Mouse (Mus musculus): ENCODE measurements around the gene Gmds.

Gene Gmds

DNA sequence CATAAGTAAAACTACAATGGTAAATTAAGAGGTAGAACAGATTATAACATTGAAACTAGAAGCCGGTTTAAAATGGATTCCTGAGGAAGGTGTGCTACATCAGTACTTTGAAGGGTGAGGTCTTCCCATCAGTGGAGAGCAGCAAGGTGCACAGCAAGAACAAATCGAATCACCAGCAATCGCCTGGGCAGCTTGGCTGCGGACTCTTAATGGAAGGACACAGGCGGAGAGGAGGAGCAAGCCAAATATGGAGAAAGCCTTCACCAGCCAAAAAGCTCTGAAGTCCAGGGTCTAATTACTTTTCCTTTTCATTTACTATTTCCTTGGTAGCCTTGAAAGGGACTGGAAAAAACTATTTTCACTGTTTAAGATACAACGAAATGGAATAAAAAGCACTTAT, 170.7 kb downstream of the Gmds start:
- intact Hi-C loops (cut with DNase I), result no loop called here

DNA sequence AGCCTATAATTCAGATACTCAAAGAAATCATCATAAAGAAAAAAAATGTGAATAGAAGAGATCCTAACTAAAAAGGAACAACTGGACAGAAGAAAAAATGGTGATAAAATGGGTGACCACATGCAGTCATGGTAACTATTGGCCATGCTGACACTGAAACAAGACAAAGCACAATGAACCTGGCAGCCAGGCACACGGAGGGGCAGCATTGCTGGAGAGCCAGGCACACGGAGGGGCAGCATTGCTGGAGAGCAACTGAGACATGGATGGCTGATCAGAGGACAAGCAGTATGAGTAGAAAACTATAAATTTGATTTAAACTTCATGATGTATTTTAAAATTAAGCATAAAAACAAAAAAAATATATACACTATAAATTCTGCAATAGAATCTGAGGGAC, 173.0 kb downstream of the Gmds start:
- intact Hi-C loops (cut with DNase I), result no loop called here

DNA sequence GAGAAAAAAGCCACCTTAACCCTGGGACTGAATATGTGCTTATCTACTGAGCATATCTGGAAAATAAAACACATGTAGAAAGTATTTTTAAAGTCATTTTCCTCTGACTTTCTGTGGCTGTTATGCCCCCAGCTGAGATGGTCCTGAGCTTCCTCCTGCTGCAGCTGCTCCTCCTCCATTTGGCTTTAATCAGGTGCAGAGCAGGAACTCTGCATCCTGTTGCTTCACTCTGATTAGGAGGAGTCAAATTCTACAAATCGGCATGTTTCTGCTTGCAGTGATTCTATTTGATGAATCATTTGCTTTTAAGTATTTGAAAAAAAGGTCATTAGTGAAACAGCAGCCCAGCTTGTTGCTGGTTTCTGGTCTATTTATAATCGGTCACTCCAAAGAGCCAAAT, 177.0 kb downstream of the Gmds start:
- intact Hi-C loops (cut with DNase I), result no loop called here

DNA sequence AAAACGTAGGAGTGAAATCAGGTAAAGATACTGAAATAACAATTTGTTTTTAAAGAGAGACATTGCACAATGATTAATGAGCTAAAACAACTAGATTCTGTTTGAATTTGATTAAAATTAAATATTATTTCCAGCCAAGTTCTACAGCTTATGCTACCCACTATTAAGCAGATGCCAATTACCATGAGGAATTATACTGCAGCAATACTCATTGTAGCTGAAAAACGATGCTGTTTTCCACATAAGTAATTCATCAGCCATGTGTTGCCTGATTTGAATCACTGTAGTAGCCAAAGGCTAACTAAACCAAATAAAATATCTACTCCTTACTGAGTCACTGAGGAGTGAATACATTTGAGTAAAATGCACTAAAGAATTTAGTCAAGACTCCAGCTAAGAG, 180.3 kb downstream of the Gmds start:
- intact Hi-C loops (cut with DNase I), result no loop called here

DNA sequence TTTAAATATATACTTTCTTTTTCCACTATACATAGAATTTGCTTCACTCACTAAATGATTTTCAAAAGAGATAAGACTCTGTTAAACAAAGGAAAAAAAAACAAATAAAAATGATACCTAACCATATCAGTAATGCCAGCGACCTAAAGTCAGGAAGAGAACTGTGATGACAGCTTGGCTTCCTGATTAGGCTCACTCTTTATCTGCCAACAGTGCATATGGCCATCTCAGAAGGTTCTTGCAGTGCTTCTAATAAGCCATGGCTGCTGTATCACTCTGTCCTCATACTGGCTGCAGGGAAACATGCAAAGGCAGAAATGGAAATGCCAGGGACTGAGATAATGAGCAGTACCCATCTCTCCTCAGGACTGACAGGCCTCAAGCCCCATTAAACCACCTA, 192.6 kb downstream of the Gmds start:
- intact Hi-C loops (cut with DNase I), result no loop called here

DNA sequence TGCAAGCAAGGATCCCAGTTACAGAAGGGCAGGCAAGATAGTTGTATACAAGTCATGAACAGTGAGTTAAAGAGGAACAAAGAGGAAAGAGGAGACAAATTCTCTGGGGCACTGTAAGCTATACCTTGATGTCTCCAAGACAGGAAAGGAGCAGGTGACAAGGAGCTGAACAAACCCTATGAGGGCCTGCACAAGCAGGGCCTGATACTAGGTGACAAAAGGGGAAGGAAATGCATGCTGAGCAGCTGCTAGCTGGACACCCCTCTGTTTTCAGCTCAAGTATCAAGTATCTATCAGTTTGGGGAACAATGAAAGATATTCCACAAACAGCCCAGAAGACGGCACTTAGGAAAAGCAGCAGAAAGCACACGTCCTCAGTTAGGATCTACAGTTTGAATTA, 193.4 kb downstream of the Gmds start:
- intact Hi-C loops (cut with DNase I), result no loop called here

DNA sequence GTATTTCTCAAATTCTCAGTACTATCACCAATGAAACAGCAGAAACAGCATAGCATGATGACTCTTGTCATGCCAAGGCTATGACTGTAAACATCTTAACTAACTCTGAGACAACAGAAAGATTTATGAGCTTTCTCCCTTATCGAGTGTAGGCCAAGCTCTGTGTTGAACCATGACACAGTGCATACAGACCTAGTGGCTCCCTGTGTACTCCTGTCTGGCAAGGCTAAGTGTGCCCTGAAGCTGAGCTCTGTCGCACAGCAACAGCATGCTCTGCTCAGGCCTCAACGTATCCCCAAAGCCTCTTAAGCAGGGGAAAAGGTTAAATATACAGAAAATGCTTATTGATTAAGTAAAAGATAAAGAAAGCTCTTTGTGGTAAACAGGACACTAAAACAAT, 194.9 kb downstream of the Gmds start:
- intact Hi-C loops (cut with DNase I), result no loop called here

DNA sequence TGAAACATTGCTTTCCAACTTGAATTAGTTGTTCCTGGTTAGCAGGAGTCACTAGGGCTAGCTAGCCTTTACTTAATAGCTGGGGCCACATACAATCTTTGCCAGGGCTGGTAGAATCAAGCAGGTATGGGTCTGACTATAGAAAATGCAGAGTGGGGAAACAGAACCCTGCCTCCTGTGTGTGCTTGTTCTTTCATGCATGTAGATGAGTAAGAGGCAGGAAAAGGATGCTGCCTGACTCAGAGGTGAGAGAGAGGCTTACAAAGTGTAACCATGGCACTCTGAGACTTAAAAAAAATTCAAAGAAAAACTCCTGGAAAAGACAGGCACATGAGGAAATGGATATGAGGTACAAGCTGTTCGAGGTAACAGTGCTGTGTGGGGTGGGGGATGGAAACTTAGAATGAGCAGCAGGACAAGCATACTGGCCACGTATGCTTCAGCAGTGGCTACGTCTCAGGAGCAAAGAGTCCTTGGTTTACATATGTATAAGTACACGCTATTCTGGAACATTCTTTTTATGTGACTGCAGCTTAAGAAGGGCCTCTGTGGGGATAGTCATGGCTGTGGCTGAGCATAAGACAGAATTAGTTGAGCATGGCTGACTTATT, 203.8 kb downstream of the Gmds start:
- intact Hi-C loops (cut with DNase I), result no loop called here

DNA sequence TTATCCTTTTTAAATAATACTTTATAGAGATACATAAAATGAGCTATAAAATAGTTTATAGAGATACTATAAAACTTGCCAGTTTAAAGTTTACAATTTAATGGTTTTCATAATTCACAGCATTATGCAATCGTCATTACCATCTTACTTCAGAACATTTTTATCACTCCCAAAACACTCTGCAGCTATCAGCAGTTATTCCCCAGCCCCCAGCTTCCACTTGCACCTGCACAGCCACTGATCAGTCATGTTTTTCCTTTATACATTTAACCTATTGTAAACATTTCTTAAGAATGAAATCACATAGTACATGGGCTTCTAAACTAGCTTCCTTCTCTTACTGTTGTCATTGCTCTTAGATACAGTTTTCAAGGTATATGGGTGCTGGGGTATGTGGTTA, 208.6 kb downstream of the Gmds start:
- intact Hi-C loops (cut with DNase I), result no loop called here

DNA sequence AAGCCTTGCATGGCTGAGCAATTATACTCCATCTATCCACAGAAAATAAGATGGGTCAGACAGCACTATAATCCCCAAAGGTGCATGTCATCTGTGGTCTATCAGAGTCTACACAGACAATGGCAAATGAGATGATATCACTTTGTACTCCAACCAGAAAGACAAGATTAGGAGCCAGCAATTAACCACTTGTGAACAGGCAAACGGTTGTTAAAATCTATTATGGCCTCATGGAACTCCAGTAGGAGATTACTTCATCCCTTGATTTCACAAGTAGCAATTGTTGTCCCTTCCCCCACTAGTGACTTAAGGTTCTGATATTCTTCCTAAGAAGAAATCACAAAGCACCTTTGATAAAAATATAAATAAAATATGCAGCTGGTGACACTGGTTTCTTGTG, 220.2 kb downstream of the Gmds start:
- intact Hi-C loops (cut with DNase I), result no loop called here

DNA sequence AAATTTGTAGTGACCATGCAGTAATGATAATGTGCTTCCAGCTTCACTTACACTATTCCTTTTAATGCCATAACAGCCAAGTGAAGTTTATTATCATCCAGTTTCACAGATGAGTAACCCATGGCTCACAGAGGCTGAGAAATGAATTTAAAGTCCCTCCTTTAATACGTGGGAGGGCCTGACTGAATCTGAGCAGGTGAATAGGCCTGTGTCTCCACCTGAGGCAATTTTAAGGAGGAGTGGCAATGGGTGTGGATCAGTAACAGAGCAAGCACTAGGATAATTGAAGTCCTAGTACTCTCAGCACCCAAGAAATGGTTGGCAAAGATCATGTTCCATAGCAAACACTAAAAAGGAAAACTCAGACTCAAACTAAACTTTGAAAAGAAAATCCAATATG, 223.1 kb downstream of the Gmds start:
- intact Hi-C loops (cut with DNase I), result no loop called here

DNA sequence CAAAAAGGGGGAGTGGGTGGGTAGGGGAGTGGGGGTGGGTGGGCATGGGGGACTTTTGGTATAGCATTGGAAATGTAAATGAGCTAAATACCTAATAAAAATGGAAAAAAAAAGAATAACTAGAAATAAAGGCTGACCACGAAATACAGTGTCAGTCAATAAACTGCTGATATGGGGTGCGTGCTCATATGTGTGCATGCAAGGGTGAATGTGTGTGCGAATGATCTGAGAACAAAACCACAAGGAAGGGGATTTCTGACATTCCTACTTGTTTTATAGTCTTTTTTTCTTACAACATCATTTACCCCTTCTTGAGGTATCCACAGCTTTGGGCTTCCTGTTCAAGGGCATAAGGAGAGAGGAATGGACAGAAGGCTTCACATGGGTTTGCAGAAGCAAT, 224.7 kb downstream of the Gmds start:
- intact Hi-C loops (cut with DNase I), result no loop called here

DNA sequence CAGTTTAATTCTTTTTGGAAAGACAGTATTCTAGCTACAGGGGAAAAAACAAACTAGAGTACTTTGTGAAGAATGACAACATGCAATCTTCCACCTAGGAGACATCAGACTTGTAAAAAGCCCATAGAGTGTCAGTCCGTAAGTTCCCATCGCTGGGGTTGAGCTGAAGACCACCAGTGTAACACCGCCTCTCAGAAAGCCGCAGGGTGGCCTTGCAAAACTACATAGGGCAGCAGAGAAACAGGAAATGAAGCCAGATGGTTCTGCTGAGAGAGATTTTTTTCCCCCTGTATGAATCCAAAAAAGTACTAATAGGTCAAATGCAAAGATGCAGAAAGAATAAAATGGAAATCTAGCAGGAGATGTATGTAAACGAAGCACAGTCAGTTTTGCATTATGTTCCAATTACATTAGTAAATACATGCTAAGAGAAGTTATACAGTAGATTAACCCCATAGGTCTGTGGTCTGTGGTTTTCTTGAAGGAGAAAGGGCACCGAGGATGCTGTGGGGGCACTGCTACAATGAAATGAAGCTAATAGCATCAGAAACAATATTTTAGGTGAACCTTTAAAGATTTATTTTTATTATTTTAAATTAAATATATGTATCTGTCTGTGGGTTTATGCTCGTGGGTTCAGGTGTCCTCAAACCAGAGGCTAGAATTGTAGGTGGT, 250.1 kb downstream of the Gmds start:
- intact Hi-C loops (cut with DNase I), result no loop called here

DNA sequence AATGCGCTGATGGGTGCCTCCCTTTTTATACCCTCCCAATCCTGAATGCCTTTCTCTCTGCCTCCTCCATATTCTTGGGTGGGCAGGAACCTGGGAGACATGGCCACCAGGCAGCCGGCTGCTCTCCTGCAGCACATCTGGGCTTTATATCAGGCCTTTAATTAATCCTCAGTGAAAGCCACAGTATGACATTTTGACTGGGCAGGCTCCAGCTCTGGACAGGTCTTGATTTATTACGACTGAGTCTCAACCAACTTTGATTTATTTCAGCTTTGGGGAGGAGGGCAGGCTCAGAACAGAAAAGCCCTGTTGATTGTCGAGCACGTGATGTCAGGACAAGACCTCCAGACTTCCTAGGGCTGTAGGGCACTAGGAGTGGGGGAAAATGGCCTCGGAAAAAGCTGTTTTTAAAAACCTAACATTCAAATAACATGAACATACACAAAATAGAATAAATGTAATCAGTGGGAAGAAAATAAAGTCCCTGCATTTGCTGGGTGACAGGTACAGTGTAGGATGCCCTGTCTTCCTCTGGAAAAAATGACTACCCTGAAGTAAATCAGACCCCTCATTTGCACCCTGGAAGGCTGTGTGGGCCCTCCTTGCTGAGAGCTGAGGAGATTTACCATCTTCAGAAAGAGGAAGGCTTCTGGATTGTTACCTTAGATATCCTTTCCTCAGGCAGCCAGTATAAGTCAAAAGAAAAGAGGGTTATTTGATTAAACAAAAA, 257.9 kb downstream of the Gmds start:
- intact Hi-C loops (cut with DNase I), result no loop called here

DNA sequence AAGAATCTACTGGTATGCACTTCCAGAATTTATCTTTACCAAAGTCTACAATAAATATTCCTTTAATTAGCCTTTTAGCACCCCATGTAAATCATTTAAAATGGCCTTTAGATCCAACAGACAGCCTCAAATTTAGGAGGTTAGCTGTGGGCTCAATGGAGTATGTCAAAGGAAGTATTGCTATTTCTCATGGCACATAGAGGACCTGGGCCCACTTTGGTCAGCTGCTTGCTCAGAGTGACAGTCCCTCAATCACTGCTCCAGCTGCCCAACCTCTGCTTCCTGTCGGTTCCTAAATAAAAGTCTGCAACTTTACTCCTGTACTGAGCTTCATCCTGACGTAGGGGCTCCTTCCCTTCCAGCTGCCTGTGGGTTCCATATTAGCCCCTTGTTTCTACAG, 264.9 kb downstream of the Gmds start:
- intact Hi-C loops (cut with DNase I), result no loop called here

DNA sequence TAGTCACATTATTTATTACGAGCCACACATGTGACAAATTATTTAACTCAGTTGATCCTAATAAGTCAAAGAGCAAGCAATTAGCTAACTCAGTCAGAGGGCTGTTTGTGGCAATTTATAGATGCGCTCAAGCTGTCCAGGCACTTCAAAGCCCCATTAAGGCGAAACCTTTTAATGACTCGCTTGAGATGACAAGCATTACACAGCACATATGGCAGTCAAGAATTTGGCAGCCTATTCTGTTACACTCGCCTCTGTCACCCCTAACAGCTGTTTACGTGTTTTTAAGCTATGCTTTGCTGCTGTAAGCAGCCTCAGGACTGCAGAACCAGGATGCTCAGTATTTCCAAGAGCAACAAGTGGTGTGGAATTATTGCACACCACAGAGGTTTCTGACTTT, 283.2 kb downstream of the Gmds start:
- intact Hi-C loops (cut with DNase I), result no loop called here

DNA sequence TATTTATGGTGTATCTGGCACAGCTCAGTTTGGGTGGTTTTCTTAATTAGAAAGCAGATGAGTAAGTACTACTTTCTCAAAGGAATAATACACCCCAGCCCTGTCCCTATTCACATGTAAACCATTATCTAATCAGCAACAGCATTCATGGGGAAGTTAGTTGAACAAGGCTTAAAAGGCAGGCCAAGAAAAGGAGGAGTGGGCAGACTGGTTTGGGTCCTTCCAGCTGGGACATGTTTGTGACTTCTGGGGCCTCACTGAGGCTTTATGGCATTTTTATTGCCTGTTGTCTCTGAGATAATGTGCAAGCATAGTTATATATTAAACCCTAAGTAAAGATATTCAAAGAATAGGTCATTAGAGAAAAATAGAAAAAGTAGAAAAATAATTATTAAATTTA, 285.0 kb downstream of the Gmds start:
- intact Hi-C loops (cut with DNase I), result no loop called here

DNA sequence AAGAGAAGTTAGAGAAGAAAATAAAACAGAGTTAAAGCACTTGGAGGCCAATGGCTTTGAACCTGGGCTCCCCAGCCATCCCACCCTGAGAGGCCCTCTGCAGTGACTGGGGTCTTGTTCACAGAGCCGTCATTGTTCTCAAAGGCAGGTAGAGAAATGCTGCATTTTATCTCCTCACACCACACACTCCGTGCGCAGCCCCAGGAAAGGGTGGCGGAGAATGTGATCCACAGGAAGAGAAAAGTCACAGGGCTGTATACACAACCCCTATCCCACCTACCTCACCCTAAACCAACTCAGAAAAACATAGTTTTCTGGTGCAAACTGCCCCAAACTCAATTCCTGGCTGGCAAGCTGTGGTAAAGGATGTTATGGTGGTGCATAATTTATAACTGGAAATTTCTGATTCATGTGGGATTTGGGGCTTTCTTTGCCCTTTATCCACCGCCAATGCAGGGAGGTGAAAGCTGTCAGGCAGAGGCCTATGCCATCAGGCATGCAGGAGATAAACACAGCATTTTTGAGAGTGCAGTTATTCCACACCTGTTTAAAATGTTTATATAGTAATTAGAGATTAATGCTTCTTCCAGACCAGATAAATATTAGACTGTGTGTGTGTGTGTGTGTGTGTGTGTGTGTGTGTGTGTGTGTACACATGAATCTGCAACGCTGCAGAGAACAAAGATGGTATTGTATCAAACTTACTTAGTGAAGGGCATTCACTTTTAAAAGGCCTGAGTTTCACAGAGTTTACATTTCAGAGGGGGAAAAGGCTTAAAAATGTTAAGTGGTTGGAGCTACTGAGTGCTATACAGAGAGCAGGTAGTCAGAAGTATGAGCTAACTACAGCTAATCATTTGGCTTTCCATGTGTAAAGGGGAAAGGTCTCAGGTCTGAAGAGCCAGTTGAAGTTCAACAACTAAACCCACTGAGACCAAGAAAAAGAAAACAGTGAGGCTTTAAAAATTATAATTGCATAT, 290.3 kb downstream of the Gmds start:
- intact Hi-C loops (cut with DNase I), result no loop called here

DNA sequence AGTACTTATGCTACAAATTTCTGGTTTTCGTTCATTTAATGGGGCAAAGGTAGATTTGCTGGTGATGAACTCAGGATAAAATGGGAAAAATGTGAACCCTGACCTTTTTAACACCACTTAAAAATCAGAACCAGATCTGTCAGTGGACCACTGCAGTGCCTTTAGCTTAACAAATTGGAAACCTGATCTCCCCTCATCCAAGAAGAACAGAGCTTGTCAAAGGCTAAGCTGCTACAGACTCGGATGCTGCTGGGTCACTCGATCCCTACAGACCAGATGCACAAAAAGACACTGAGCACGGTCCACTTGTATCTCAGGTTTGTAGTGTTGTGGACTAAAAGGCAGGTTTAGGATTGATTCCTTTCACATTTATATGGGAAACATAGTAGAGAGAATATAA, 291.6 kb downstream of the Gmds start:
- intact Hi-C loops (cut with DNase I), result no loop called here

DNA sequence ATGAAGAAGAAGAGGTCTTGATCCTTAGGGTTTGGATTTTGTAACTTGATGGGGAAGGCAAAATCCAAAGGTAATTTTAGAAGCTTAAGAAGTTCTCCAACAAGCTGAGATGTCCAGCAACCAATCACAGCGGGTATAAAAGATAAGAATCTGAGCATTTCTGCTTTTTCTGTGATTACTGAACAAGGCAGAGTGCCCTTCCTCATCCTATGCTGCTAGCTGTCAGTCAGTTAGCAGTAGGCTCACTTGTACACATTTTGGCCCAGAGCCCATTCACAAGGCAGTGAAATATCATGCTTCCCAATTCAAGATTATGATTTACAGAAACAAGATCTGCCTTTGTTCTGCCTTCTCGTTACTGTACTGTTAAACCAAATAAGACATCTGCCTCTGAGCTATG, 295.8 kb downstream of the Gmds start:
- intact Hi-C loops (cut with DNase I), result no loop called here

DNA sequence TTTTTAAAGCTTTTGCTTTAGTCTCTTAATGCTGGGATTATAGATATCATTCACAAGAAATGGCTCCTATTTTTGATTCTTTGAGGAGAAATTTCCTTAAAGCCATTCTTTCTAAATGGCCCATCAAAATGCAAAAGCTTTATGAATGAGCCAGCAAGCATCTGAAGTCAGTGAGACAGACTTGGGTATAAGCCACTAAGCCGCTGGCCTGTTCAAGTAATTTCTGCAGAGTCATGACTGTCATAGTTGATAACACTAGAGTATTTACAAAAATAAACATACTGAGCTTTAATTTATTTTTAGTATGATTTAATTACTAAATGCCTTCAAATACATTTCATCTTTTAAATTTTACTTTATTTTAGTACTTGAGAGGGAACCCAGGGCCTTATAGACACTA, 297.7 kb downstream of the Gmds start:
- intact Hi-C loops (cut with DNase I), result no loop called here

DNA sequence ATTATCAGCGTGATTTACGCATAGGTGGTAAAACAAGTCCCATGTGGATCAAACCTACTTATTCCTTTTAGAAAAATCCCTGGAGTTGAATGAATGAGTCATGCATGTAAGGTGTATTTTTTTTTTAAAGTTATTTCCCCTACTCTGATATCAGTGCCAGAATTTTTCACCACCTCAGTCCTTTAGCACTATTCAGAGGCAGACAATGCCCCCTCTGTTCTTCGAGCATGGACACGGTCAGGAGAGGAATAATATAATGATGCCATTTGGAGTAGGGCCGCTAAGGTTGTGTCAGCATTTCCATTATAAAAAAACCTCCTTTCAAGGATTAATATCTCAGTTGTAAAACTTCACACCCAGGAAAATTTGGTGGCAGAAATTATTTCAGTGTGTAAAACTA, 301.6 kb downstream of the Gmds start:
- intact Hi-C loops (cut with DNase I), result no loop called here
